25 mouse cellular contexts compared by ENCODE assay signal in the genomic region with DNA sequence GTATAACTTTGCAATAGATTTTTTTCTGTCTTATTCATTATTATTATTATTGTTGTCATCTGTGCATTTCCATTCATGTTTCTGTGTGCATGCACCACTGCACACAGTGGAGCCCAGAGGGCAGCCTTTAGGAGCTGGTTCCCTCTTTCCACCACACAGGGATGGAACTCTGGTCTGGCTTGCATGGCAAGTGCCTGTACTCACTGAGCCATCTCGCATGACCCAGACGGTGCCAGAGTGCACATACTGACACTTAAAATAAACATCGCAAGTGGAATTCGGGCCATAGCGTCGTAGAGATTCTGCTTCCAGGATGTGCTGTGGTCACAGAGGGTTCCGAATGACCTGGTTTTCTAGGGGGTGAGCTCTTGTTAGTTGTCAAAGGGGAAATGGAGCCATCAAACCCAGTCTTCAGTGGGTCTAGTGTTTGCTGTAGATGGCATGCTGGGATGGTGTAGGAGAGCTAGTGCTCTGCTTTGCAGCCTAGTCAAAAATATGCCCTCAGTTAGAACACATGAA.
DNase-seq lines count a peak whose midpoint lies in the region; ATAC-seq lines count a peak whose summit lies in the region.
"Had no signal": no experiment of that assay in that cellular context is flagged by ENCODE, and none has a peak within 500 bp of the region (broad histone marks: within the 10 kb centered on the region; RNA-seq: fewer than 3 reads in every experiment).

No protein-coding gene starts in this region.

- no peaks in the 10 kb centered on the region for H3K27me3 ChIP-seq in kidney, embryonic 14.5 days (ENCODE audit: control insufficient read depth, insufficient read depth, low read length)
- H3K27me3 ChIP-seq: embryonic facial prominence, embryonic 15.5 days; hindbrain, embryonic 13.5 days; limb, embryonic 13.5 days; liver, embryonic 13.5 days; midbrain, embryonic 12.5 days; neural tube, embryonic 12.5 days had no signal

- H3K9ac ChIP-seq in kidney, embryonic 14.5 days (ENCODE audit: low read depth, low read length) = no peak overlapping the region
- H3K9ac ChIP-seq: embryonic facial prominence, embryonic 15.5 days; hindbrain, embryonic 13.5 days; limb, embryonic 13.5 days; liver, embryonic 13.5 days; lung, embryonic 14.5 days; midbrain, embryonic 12.5 days; neural tube, embryonic 12.5 days had no signal

- ATAC-seq in kidney, embryonic 14.5 days (ENCODE audit: low FRiP score, low TSS enrichment) = 0 out of 2 replicates have a peak, but pooled peaks have one; percentile 15
- ATAC-seq in erythroid progenitor cell, adult 5-6 weeks (replicated peaks; ENCODE audit: low FRiP score, poor library complexity, severe bottlenecking) = no peak
- ATAC-seq: inflammation-experienced regulatory T-cells, adult 6 months had no signal

- no peak overlapping the region for H3K4me3 ChIP-seq in kidney, embryonic 14.5 days (ENCODE audit: low read length)
- H3K4me3 ChIP-seq: embryonic facial prominence, embryonic 15.5 days; forebrain, embryonic 10.5 days; heart, embryonic 10.5 days; hindbrain, embryonic 13.5 days; limb, embryonic 13.5 days; liver, embryonic 13.5 days; midbrain, embryonic 12.5 days; neural tube, embryonic 12.5 days had no signal

- peaks cover 10% of the 10 kb centered on the region; the same call in 1 of the 2 replicates for H3K4me1 ChIP-seq in kidney, embryonic 14.5 days (ENCODE audit: control insufficient read depth, insufficient read depth, low read length)
- H3K4me1 ChIP-seq: limb, embryonic 13.5 days; neural tube, embryonic 12.5 days had no signal

- DNase-seq in gastrocnemius, adult 18-20 months (ENCODE audit: low spot score) = peak; percentile 43
- DNase-seq in gastrocnemius, postnatal 25 days = no peak
- DNase-seq in kidney, postnatal 10 days = no peak
- DNase-seq in thymus, postnatal 0 days (ENCODE audit: low spot score) = peak; percentile 70
- DNase-seq in thymus, adult 18-20 months = no peak
- no peak for DNase-seq in layer of hippocampus, postnatal 14 days (ENCODE audit: low spot score in 2 of 2)
- DNase-seq: cerebellum, adult 18-20 months; cerebellum, postnatal 25 days; gastrocnemius, postnatal 36 days; layer of hippocampus, postnatal 36 days; liver, embryonic 13.5 days; lung, embryonic 14.5 days; right cerebral cortex, postnatal 4 days had no signal

- H3K36me3 ChIP-seq in kidney, embryonic 14.5 days (ENCODE audit: control insufficient read depth, insufficient read depth, low read length) = no peaks in the 10 kb centered on the region; the same call in 1 of the 2 replicates
- H3K36me3 ChIP-seq: embryonic facial prominence, embryonic 15.5 days; G1E; limb, embryonic 13.5 days; liver, embryonic 13.5 days; midbrain, embryonic 12.5 days; neural tube, embryonic 12.5 days had no signal

- H3K9me3 ChIP-seq in kidney, embryonic 14.5 days (ENCODE audit: control insufficient read depth, low read length) = no peaks in the 10 kb centered on the region
- H3K9me3 ChIP-seq: embryonic facial prominence, embryonic 15.5 days; forebrain, embryonic 10.5 days; heart, embryonic 10.5 days; hindbrain, embryonic 13.5 days; limb, embryonic 13.5 days; liver, embryonic 13.5 days; midbrain, embryonic 12.5 days; neural tube, embryonic 12.5 days had no signal

- no peak overlapping the region for H3K27ac ChIP-seq in kidney, embryonic 14.5 days (ENCODE audit: low read depth, low read length)
- H3K27ac ChIP-seq: embryonic facial prominence, embryonic 15.5 days; forebrain, embryonic 10.5 days; heart, embryonic 10.5 days; hindbrain, embryonic 13.5 days; limb, embryonic 13.5 days; liver, embryonic 13.5 days; macrophage; midbrain, embryonic 12.5 days; neural tube, embryonic 12.5 days had no signal

- no peak overlapping the region for H3K4me2 ChIP-seq in kidney, embryonic 14.5 days (replicated peaks; ENCODE audit: low read depth, low read length)
- H3K4me2 ChIP-seq: embryonic facial prominence, embryonic 15.5 days; hindbrain, embryonic 13.5 days; limb, embryonic 13.5 days; liver, embryonic 13.5 days; lung, embryonic 14.5 days; midbrain, embryonic 12.5 days; neural tube, embryonic 12.5 days had no signal

- 55% methylated on average over 7 of the region's 7 CpGs for WGBS in kidney, embryonic 14.5 days

Comparison
In these comparisons a context has a peak if more than half of its experiments do, and no peak if none do; other contexts are left out.
1. DNase-seq: peak in gastrocnemius, adult 18-20 months (single experiment) and thymus, postnatal 0 days (single experiment); none in gastrocnemius, postnatal 25 days (single experiment), kidney, postnatal 10 days (single experiment), thymus, adult 18-20 months (0 of 2) and layer of hippocampus, postnatal 14 days (0 of 2).